ENCODE assay signal across 18 mouse cellular contexts in the genomic region with DNA sequence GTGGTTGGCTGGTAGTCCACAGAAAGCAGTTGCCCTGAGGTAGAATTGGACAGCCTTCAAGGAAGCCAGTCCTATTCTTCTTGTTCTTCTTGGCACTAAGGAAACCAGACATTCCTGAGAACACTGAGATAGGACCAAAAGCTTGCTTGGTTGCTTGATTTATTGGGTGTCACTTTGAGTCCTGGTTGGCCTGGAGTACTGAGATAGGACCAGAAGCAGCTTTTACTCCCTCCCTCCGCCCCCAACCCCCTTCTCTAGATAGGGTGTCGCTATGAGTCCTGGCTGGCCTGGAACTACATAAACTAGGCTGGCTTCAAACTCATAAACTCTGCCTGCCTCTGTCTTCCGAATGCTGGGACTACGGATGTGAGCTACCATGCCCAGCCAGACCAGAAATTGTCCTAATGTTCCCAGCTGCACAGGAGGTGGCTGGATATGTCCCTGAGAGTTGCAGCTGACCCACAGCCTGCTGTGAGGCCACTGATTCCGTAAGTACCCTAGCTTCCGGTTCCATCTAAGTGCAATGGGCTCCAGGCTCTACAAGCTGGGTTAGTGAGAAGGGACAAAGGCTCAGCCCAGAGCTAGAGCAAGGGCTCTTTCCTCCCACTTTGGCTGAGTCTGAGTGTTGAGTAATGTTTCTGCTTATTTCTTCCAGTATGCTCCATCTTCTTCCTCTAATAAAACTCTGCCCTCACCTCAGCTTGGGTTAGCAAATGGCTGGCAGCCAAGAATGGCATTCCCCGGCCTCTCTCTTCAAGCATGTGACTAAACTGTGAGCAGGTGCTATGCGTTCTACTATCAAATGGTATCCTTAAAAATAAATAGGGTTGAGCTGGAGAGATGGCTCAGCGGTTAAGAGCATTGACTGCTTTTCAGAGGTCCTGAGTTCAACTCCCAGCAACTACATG. TPM values are rescaled to one million over a fixed set of nuclear protein-coding genes. Genes with fewer than 3 reads are reported as not detected.
DNase-seq lines count a peak whose midpoint lies in the region; ATAC-seq and TF ChIP-seq lines count a peak whose summit lies in the region.
"Had no signal": no experiment of that assay in that cellular context is flagged by ENCODE, and none has a peak within 500 bp of the region (broad histone marks: within the 10 kb centered on the region; RNA-seq: fewer than 3 reads in every experiment).

No protein-coding gene starts in this region.

- H3K9me3 ChIP-seq in heart, embryonic 12.5 days (replicated peaks), result no peaks in the 10 kb centered on the region
- no peaks in the 10 kb centered on the region for H3K9me3 ChIP-seq in liver, postnatal 0 days (ENCODE audit: low read length)
- H3K9me3 ChIP-seq in megakaryocyte, embryonic 14.5 days, result no peaks in the 10 kb centered on the region
- no peaks in the 10 kb centered on the region for H3K9me3 ChIP-seq in forebrain, embryonic 14.5 days (replicated peaks; ENCODE audit: control insufficient read depth, low read length)
- H3K9me3 ChIP-seq in midbrain, embryonic 16.5 days (replicated peaks; ENCODE audit: control insufficient read depth, low read length, poor library complexity, severe bottlenecking), result no peaks in the 10 kb centered on the region
- H3K9me3 ChIP-seq in stomach, postnatal 0 days (ENCODE audit: control insufficient read depth, low read length), result no peaks in the 10 kb centered on the region
- H3K9me3 ChIP-seq: embryonic facial prominence, embryonic 15.5 days; intestine, embryonic 15.5 days; limb, embryonic 13.5 days had no signal

- peak; percentile 21 for DNase-seq in heart, postnatal 4 days
- DNase-seq in liver, postnatal 0 days, result no peak
- no peak for DNase-seq in forebrain, embryonic 14.5 days (ENCODE audit: low spot score)
- no peak for DNase-seq in stomach, postnatal 0 days (ENCODE audit: low spot score)
- DNase-seq: adrenal gland, postnatal 36 days; cerebellum, adult 9-11 months; layer of hippocampus, adult 9-11 months; right cerebral cortex, postnatal 4 days had no signal

- no peaks in the 10 kb centered on the region for H3K27me3 ChIP-seq in heart, embryonic 12.5 days (replicated peaks)
- H3K27me3 ChIP-seq in liver, postnatal 0 days (ENCODE audit: insufficient read depth, low read length), result no peaks in the 10 kb centered on the region
- no peaks in the 10 kb centered on the region for H3K27me3 ChIP-seq in megakaryocyte, embryonic 14.5 days (replicated peaks)
- H3K27me3 ChIP-seq in forebrain, embryonic 14.5 days (replicated peaks; ENCODE audit: control insufficient read depth, insufficient read depth, low read length), result no peaks in the 10 kb centered on the region
- H3K27me3 ChIP-seq in midbrain, embryonic 16.5 days (ENCODE audit: control insufficient read depth, insufficient read depth, low read depth, low read length), result no peaks in the 10 kb centered on the region
- H3K27me3 ChIP-seq in stomach, postnatal 0 days (ENCODE audit: control insufficient read depth, insufficient read depth, low read length), result no peaks in the 10 kb centered on the region
- H3K27me3 ChIP-seq: embryonic facial prominence, embryonic 15.5 days; intestine, embryonic 15.5 days; limb, embryonic 13.5 days had no signal

- H3K4me3 ChIP-seq in heart, embryonic 12.5 days, result no peak overlapping the region
- no peak overlapping the region for H3K4me3 ChIP-seq in brown adipose tissue, adult 24 weeks (ENCODE audit: insufficient read depth, low read depth, low read length)
- no peak overlapping the region for H3K4me3 ChIP-seq in liver, postnatal 0 days (ENCODE audit: low read depth, low read length)
- H3K4me3 ChIP-seq in megakaryocyte, embryonic 14.5 days (replicated peaks), result peak overlapping the region; percentile 91
- no peak overlapping the region for H3K4me3 ChIP-seq in forebrain, embryonic 14.5 days (ENCODE audit: low read depth, low read length)
- no peak overlapping the region for H3K4me3 ChIP-seq in midbrain, embryonic 16.5 days (ENCODE audit: low read depth, low read length)
- H3K4me3 ChIP-seq in stomach, postnatal 0 days (ENCODE audit: low read depth, low read length), result no peak overlapping the region
- H3K4me3 ChIP-seq: embryonic facial prominence, embryonic 15.5 days; intestine, embryonic 15.5 days; limb, embryonic 13.5 days had no signal

- no peak overlapping the region for H3K4me2 ChIP-seq in heart, embryonic 12.5 days
- no peak overlapping the region for H3K4me2 ChIP-seq in liver, postnatal 0 days (ENCODE audit: low read depth, low read length)
- no peak overlapping the region for H3K4me2 ChIP-seq in forebrain, embryonic 14.5 days (ENCODE audit: low read length)
- H3K4me2 ChIP-seq in midbrain, embryonic 16.5 days (ENCODE audit: low read length), result no peak overlapping the region
- H3K4me2 ChIP-seq in stomach, postnatal 0 days (replicated peaks; ENCODE audit: low read depth), result no peak overlapping the region
- H3K4me2 ChIP-seq: embryonic facial prominence, embryonic 15.5 days; intestine, embryonic 15.5 days; limb, embryonic 13.5 days had no signal

- 64% methylated on average over 9 of the region's 9 CpGs for WGBS in heart, embryonic 12.5 days
- WGBS in liver, postnatal 0 days (ENCODE audit: insufficient replicate concordance), result 63% methylated on average over 9 of the region's 9 CpGs
- WGBS in forebrain, embryonic 14.5 days, result 83% methylated on average over 9 of the region's 9 CpGs
- WGBS in midbrain, embryonic 16.5 days, result 84% methylated on average over 9 of the region's 9 CpGs
- 64% methylated on average over 9 of the region's 9 CpGs for WGBS in stomach, postnatal 0 days

- no peak overlapping the region for H3K9ac ChIP-seq in heart, embryonic 12.5 days
- H3K9ac ChIP-seq in liver, postnatal 0 days (replicated peaks), result no peak overlapping the region
- H3K9ac ChIP-seq in forebrain, embryonic 14.5 days (ENCODE audit: low read length), result no peak overlapping the region
- no peak overlapping the region for H3K9ac ChIP-seq in midbrain, embryonic 16.5 days (ENCODE audit: low read depth, low read length)
- no peak overlapping the region for H3K9ac ChIP-seq in stomach, postnatal 0 days (ENCODE audit: low read length)
- H3K9ac ChIP-seq: embryonic facial prominence, embryonic 15.5 days; intestine, embryonic 15.5 days; limb, embryonic 13.5 days had no signal

- TF ChIP-seq CTCF in liver, postnatal 0 days (IDR thresholded peaks at IDR 0.05; ENCODE audit: low read depth), result no peak
- TF ChIP-seq CTCF in stomach, postnatal 0 days (IDR thresholded peaks at IDR 0.05; ENCODE audit: low read depth), result no peak

- no peaks in the 10 kb centered on the region for H3K36me3 ChIP-seq in heart, embryonic 12.5 days
- H3K36me3 ChIP-seq in liver, postnatal 0 days (replicated peaks; ENCODE audit: insufficient read depth, low read length), result 0 out of 2 replicates have a peak, but pooled peaks cover 2% of the 10 kb centered on the region
- peaks cover 35% of the 10 kb centered on the region for H3K36me3 ChIP-seq in megakaryocyte, embryonic 14.5 days (replicated peaks; ENCODE audit: low read length)
- no peaks in the 10 kb centered on the region for H3K36me3 ChIP-seq in forebrain, embryonic 14.5 days (ENCODE audit: control insufficient read depth, insufficient read depth, low read length)
- H3K36me3 ChIP-seq in midbrain, embryonic 16.5 days (ENCODE audit: control insufficient read depth, insufficient read depth, low read length), result no peaks in the 10 kb centered on the region
- H3K36me3 ChIP-seq in stomach, postnatal 0 days (ENCODE audit: control insufficient read depth, insufficient read depth, low read length), result no peaks in the 10 kb centered on the region
- H3K36me3 ChIP-seq: embryonic facial prominence, embryonic 15.5 days; intestine, embryonic 15.5 days; limb, embryonic 13.5 days had no signal

- no peak overlapping the region for H3K27ac ChIP-seq in heart, embryonic 12.5 days (ENCODE audit: poor library complexity, severe bottlenecking)
- H3K27ac ChIP-seq in brown adipose tissue, adult 24 weeks (replicated peaks; ENCODE audit: low read depth, low read length), result 0 out of 2 replicates have a peak overlapping the region, but pooled peaks have one; percentile 6
- H3K27ac ChIP-seq in liver, postnatal 0 days (ENCODE audit: low read depth), result peak overlapping the region; percentile 44; the same call in 1 of the 2 replicates
- no peak overlapping the region for H3K27ac ChIP-seq in forebrain, embryonic 14.5 days (ENCODE audit: low read depth, low read length)
- no peak overlapping the region for H3K27ac ChIP-seq in midbrain, embryonic 16.5 days (ENCODE audit: low read length)
- H3K27ac ChIP-seq in stomach, postnatal 0 days (replicated peaks), result no peak overlapping the region
- H3K27ac ChIP-seq: embryonic facial prominence, embryonic 15.5 days; intestine, embryonic 15.5 days; limb, embryonic 13.5 days had no signal

- no peak for ATAC-seq in heart, embryonic 12.5 days (ENCODE audit: insufficient number of reproducible peaks, low FRiP score)
- peak; percentile 54 for ATAC-seq in liver, postnatal 0 days
- no peak for ATAC-seq in forebrain, embryonic 14.5 days
- ATAC-seq in midbrain, embryonic 16.5 days, result no peak
- ATAC-seq in stomach, postnatal 0 days (ENCODE audit: low FRiP score, low TSS enrichment), result no peak
- ATAC-seq: intestine, embryonic 15.5 days had no signal

- 0 out of 2 replicates have a peak, but pooled peaks have one; percentile 15 for TF ChIP-seq EP300 in liver, postnatal 0 days (IDR thresholded peaks at IDR 0.05; ENCODE audit: low read depth)
- TF ChIP-seq EP300 in stomach, postnatal 0 days (optimal IDR thresholded peaks at IDR 0.05), result no peak

- peaks cover 9% of the 10 kb centered on the region for H3K4me1 ChIP-seq in heart, embryonic 12.5 days (replicated peaks)
- peaks cover 19% of the 10 kb centered on the region for H3K4me1 ChIP-seq in brown adipose tissue, adult 24 weeks (ENCODE audit: control insufficient read depth, insufficient read depth, insufficient read length, low read length)
- H3K4me1 ChIP-seq in liver, postnatal 0 days (ENCODE audit: insufficient read depth), result peaks cover 21% of the 10 kb centered on the region; the same call in 1 of the 2 replicates
- H3K4me1 ChIP-seq in megakaryocyte, embryonic 14.5 days, result peaks cover 83% of the 10 kb centered on the region
- H3K4me1 ChIP-seq in forebrain, embryonic 14.5 days (ENCODE audit: control insufficient read depth, insufficient read depth, low read length), result no peaks in the 10 kb centered on the region
- no peaks in the 10 kb centered on the region for H3K4me1 ChIP-seq in midbrain, embryonic 16.5 days (ENCODE audit: control insufficient read depth, insufficient read depth, low read length)
- no peaks in the 10 kb centered on the region; the same call in 1 of the 2 replicates for H3K4me1 ChIP-seq in stomach, postnatal 0 days (replicated peaks; ENCODE audit: control insufficient read depth, insufficient read depth)

RNA-seq across cellular contexts. Expression of a gene that starts 9.0 kb away (rescaled TPM):
- 1 to 10 TPM; 5.7 to 6.8 TPM for total RNA-seq in heart, postnatal 4 days (2021)
- 3.1 and 3.6 TPM in 2 replicates for polyA plus RNA-seq in heart, embryonic 12.5 days (2016; fragmentation: Nextera tagmentation; extraction: Ambion mirVana)
- polyA plus RNA-seq in brown adipose tissue, adult 24 weeks (2012; ENCODE audit: insufficient read depth, insufficient read length, missing spikeins), result 89.5 and 149 TPM in 2 replicates
- polyA plus RNA-seq in liver, postnatal 0 days (2015; fragmentation: Nextera tagmentation; extraction: Ambion mirVana), result 4.0 and 4.5 TPM in 2 replicates
- 27.5 TPM in 1 of 2 replicates, not detected in the other for polyA plus RNA-seq in megakaryocyte, embryonic 14.5 days (2012; ENCODE audit: insufficient read depth, low replicate concordance)
- 7.0 and 8.5 TPM in 2 replicates for polyA plus RNA-seq in forebrain, embryonic 14.5 days (2014; fragmentation: Nextera tagmentation; extraction: Ambion mirVana)
- polyA plus RNA-seq in midbrain, embryonic 16.5 days (2015; fragmentation: Nextera tagmentation; extraction: Ambion mirVana), result 6.1 and 9.5 TPM in 2 replicates
- 140 and 182 TPM in 2 replicates for polyA plus RNA-seq in stomach, postnatal 0 days (2015; fragmentation: Nextera tagmentation; extraction: Ambion mirVana)

RNA-seq across cellular contexts. Expression of a gene that starts 27.0 kb away (rescaled TPM):
- not detected for total RNA-seq in heart, postnatal 4 days (2021)
- polyA plus RNA-seq in heart, embryonic 12.5 days (2016; fragmentation: Nextera tagmentation; extraction: Ambion mirVana), result not detected in 2 replicates
- polyA plus RNA-seq in brown adipose tissue, adult 24 weeks (2012; ENCODE audit: insufficient read depth, insufficient read length, missing spikeins), result not detected in 2 replicates
- polyA plus RNA-seq in liver, postnatal 0 days (2015; fragmentation: Nextera tagmentation; extraction: Ambion mirVana), result 0.18 and 0.21 TPM in 2 replicates
- polyA plus RNA-seq in megakaryocyte, embryonic 14.5 days (2012; ENCODE audit: insufficient read depth, low replicate concordance), result 1.4 TPM in 1 of 2 replicates, not detected in the other
- not detected in 2 replicates for polyA plus RNA-seq in forebrain, embryonic 14.5 days (2014; fragmentation: Nextera tagmentation; extraction: Ambion mirVana)
- polyA plus RNA-seq in midbrain, embryonic 16.5 days (2015; fragmentation: Nextera tagmentation; extraction: Ambion mirVana), result not detected in 2 replicates
- 0.10 and 0.13 TPM in 2 replicates for polyA plus RNA-seq in stomach, postnatal 0 days (2015; fragmentation: Nextera tagmentation; extraction: Ambion mirVana)
- total RNA-seq: adrenal gland, postnatal 36 days; midbrain, postnatal 0 days had no signal
- polyA plus RNA-seq: embryonic facial prominence, embryonic 15.5 days; heart, postnatal 0 days; intestine, embryonic 15.5 days; limb, embryonic 13.5 days; midbrain, postnatal 0 days; stomach, embryonic 16.5 days had no signal

RNA-seq across cellular contexts. Expression of a gene that starts 27.4 kb away (rescaled TPM):
- 10 to 100 TPM; 30.9 to 33.2 TPM for total RNA-seq in heart, postnatal 4 days (2021)
- polyA plus RNA-seq in heart, embryonic 12.5 days (2016; fragmentation: Nextera tagmentation; extraction: Ambion mirVana), result 26.9 and 27.2 TPM in 2 replicates
- 18.3 and 20.6 TPM in 2 replicates for polyA plus RNA-seq in brown adipose tissue, adult 24 weeks (2012; ENCODE audit: insufficient read depth, insufficient read length, missing spikeins)
- 22.7 and 22.8 TPM in 2 replicates for polyA plus RNA-seq in liver, postnatal 0 days (2015; fragmentation: Nextera tagmentation; extraction: Ambion mirVana)
- 31.0 and 69.1 TPM in 2 replicates for polyA plus RNA-seq in megakaryocyte, embryonic 14.5 days (2012; ENCODE audit: insufficient read depth, low replicate concordance)
- 61.3 and 66.1 TPM in 2 replicates for polyA plus RNA-seq in forebrain, embryonic 14.5 days (2014; fragmentation: Nextera tagmentation; extraction: Ambion mirVana)
- polyA plus RNA-seq in midbrain, embryonic 16.5 days (2015; fragmentation: Nextera tagmentation; extraction: Ambion mirVana), result 50.1 and 56.9 TPM in 2 replicates
- polyA plus RNA-seq in stomach, postnatal 0 days (2015; fragmentation: Nextera tagmentation; extraction: Ambion mirVana), result 28.6 and 28.9 TPM in 2 replicates

RNA-seq across cellular contexts. Expression of a gene that starts 36.1 kb away (rescaled TPM):
- total RNA-seq in heart, postnatal 4 days (2021), result 10 to 100 TPM; 13.4 to 14.0 TPM
- polyA plus RNA-seq in heart, embryonic 12.5 days (2016; fragmentation: Nextera tagmentation; extraction: Ambion mirVana), result 20.0 and 24.5 TPM in 2 replicates
- 16.1 and 18.9 TPM in 2 replicates for polyA plus RNA-seq in brown adipose tissue, adult 24 weeks (2012; ENCODE audit: insufficient read depth, insufficient read length, missing spikeins)
- polyA plus RNA-seq in liver, postnatal 0 days (2015; fragmentation: Nextera tagmentation; extraction: Ambion mirVana), result 12.3 and 14.6 TPM in 2 replicates
- polyA plus RNA-seq in megakaryocyte, embryonic 14.5 days (2012; ENCODE audit: insufficient read depth, low replicate concordance), result 8.9 and 21.3 TPM in 2 replicates
- 24.0 and 28.0 TPM in 2 replicates for polyA plus RNA-seq in forebrain, embryonic 14.5 days (2014; fragmentation: Nextera tagmentation; extraction: Ambion mirVana)
- 36.4 and 37.7 TPM in 2 replicates for polyA plus RNA-seq in midbrain, embryonic 16.5 days (2015; fragmentation: Nextera tagmentation; extraction: Ambion mirVana)
- 17.2 and 17.7 TPM in 2 replicates for polyA plus RNA-seq in stomach, postnatal 0 days (2015; fragmentation: Nextera tagmentation; extraction: Ambion mirVana)

RNA-seq across cellular contexts. Expression of a gene that starts 37.0 kb away (rescaled TPM):
- under 1 TPM; 0.21 to 0.95 TPM for total RNA-seq in heart, postnatal 4 days (2021)
- polyA plus RNA-seq in heart, embryonic 12.5 days (2016; fragmentation: Nextera tagmentation; extraction: Ambion mirVana), result 0.27 and 0.40 TPM in 2 replicates
- polyA plus RNA-seq in brown adipose tissue, adult 24 weeks (2012; ENCODE audit: insufficient read depth, insufficient read length, missing spikeins), result 5.8 and 12.6 TPM in 2 replicates
- polyA plus RNA-seq in liver, postnatal 0 days (2015; fragmentation: Nextera tagmentation; extraction: Ambion mirVana), result 3.0 and 4.0 TPM in 2 replicates
- polyA plus RNA-seq in megakaryocyte, embryonic 14.5 days (2012; ENCODE audit: insufficient read depth, low replicate concordance), result 30.2 TPM in 1 of 2 replicates, not detected in the other
- polyA plus RNA-seq in forebrain, embryonic 14.5 days (2014; fragmentation: Nextera tagmentation; extraction: Ambion mirVana), result 0.21 and 0.44 TPM in 2 replicates
- 0.31 TPM in 2 replicates for polyA plus RNA-seq in midbrain, embryonic 16.5 days (2015; fragmentation: Nextera tagmentation; extraction: Ambion mirVana)
- 0.46 and 0.56 TPM in 2 replicates for polyA plus RNA-seq in stomach, postnatal 0 days (2015; fragmentation: Nextera tagmentation; extraction: Ambion mirVana)
- total RNA-seq: midbrain, postnatal 0 days had no signal

Comparison
In these comparisons a context has a peak if more than half of its experiments do, and no peak if none do; other contexts are left out.
1. H3K27ac ChIP-seq: peak in brown adipose tissue, adult 24 weeks (single experiment) and liver, postnatal 0 days (single experiment); none in heart, embryonic 12.5 days (single experiment), forebrain, embryonic 14.5 days (single experiment), midbrain, embryonic 16.5 days (single experiment) and stomach, postnatal 0 days (single experiment).